Mouse (Mus musculus): ENCODE results near the gene Acss1. TPM values are rescaled to one million over a fixed set of nuclear protein-coding genes. Genes with fewer than 3 reads are reported as not detected.

Acss1 gene
- total RNA-seq, 2 experiments from 2014 or later = 19.5 to 21.9 TPM

- DNase-seq (ENCODE audit: low spot score in 2 of 2) = no peak
These were observed 1.6 kb downstream of the Acss1 start for GRCm38 (mm10) chr2:150666723-150667064.

GRCm38 (mm10) chr2:150665534-150666451, 2.5 kb downstream of the Acss1 start:
- DNase-seq (ENCODE audit: low spot score in 2 of 2) = no peak

GRCm38 (mm10) chr2:150665006-150665405, 3.3 kb downstream of the Acss1 start:
- no peak for DNase-seq (ENCODE audit: low spot score in 2 of 2)

- no peak for DNase-seq (ENCODE audit: low spot score in 2 of 2)
These were observed 4.0 kb downstream of the Acss1 start for GRCm38 (mm10) chr2:150664152-150664920.

GRCm38 (mm10) chr2:150663255-150663654, 5.0 kb downstream of the Acss1 start:
- DNase-seq (ENCODE audit: low spot score in 2 of 2) = peak in 1 of 2 experiments; percentile 36

GRCm38 (mm10) chr2:150662007-150662406, 6.3 kb downstream of the Acss1 start:
- DNase-seq (ENCODE audit: low spot score in 2 of 2) = no peak

GRCm38 (mm10) chr2:150660668-150661451, 7.4 kb downstream of the Acss1 start:
- DNase-seq (ENCODE audit: low spot score in 2 of 2) = peak in 1 of 2 experiments; percentile 26

GRCm38 (mm10) chr2:150660049-150660448, 8.3 kb downstream of the Acss1 start:
- DNase-seq (ENCODE audit: low spot score in 2 of 2) = no peak

- no peak for DNase-seq (ENCODE audit: low spot score in 2 of 2)
These were observed 11.1 kb downstream of the Acss1 start for GRCm38 (mm10) chr2:150656975-150657768.

GRCm38 (mm10) chr2:150656112-150656511, 12.2 kb downstream of the Acss1 start:
- no peak for DNase-seq (ENCODE audit: low spot score in 2 of 2)

- no peak for DNase-seq (ENCODE audit: low spot score in 2 of 2)
These were observed 13.0 kb downstream of the Acss1 start for GRCm38 (mm10) chr2:150655290-150655689.

GRCm38 (mm10) chr2:150654814-150655213, 13.5 kb downstream of the Acss1 start:
- no peak for DNase-seq (ENCODE audit: low spot score in 2 of 2)

- DNase-seq (ENCODE audit: low spot score in 2 of 2) = no peak
These were observed 16.9 kb downstream of the Acss1 start for GRCm38 (mm10) chr2:150651366-150651765.

GRCm38 (mm10) chr2:150650511-150651074, 17.7 kb downstream of the Acss1 start:
- DNase-seq (ENCODE audit: low spot score in 2 of 2) = no peak

GRCm38 (mm10) chr2:150648300-150648895, 19.9 kb downstream of the Acss1 start:
- DNase-seq (ENCODE audit: low spot score in 2 of 2) = peak; percentile 24 to 41

GRCm38 (mm10) chr2:150647681-150648299, 20.5 kb downstream of the Acss1 start:
- DNase-seq (ENCODE audit: low spot score in 2 of 2) = no peak

GRCm38 (mm10) chr2:150646411-150647121, 21.7 kb downstream of the Acss1 start:
- DNase-seq (ENCODE audit: low spot score in 2 of 2) = no peak

- no peak for DNase-seq (ENCODE audit: low spot score in 2 of 2)
These were observed 23.1 kb downstream of the Acss1 start for GRCm38 (mm10) chr2:150645225-150645624.

All from layer of hippocampus, postnatal 10 days (tissue).